ENCODE assay signal across 25 mouse cellular contexts in the genomic region with DNA sequence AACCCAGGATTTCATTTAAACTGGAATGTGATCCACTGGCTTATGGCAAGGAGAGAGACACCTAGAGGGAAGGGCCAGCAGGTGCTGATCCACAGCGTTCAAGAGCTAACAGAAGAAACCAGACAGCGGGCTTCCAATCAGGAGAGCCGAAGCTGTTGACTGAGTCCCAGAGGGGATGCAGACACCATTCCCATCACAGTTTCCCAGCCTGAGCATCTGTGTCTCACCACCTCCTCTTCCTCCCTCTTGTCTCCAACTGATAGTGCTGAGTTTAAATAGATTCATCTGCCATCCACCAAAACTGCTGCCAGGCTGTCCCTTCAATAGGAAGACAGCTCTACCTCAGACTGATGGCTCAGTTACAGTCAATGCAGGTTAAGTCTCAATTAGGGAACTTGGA. TPM values are rescaled to one million over a fixed set of nuclear protein-coding genes. Genes with fewer than 3 reads are reported as not detected.
"Had no signal": no experiment of that assay in that cellular context is flagged by ENCODE, and none has a peak within 500 bp of the region (broad histone marks: within the 10 kb centered on the region; RNA-seq: fewer than 3 reads in every experiment).

No protein-coding gene starts in this region.

- H3K27ac ChIP-seq: limb, embryonic 10.5 days; limb, embryonic 13.5 days; liver, embryonic 12.5 days; liver, embryonic 15.5 days; lung, embryonic 15.5 days; midbrain, embryonic 10.5 days; midbrain, embryonic 13.5 days; neural tube, embryonic 13.5 days had no signal

- H3K4me3 ChIP-seq: limb, embryonic 10.5 days; limb, embryonic 13.5 days; liver, embryonic 12.5 days; liver, embryonic 15.5 days; lung, embryonic 15.5 days; megakaryocyte, embryonic 14.5 days; midbrain, embryonic 10.5 days; midbrain, embryonic 13.5 days; myocyte; neural tube, embryonic 13.5 days had no signal

- DNase-seq: kidney, adult 18-20 months; kidney, adult 9 months; kidney, postnatal 14 days; kidney, postnatal 4 days; liver; lung, adult 18-20 months; lung, postnatal 10 days; lung, postnatal 36 days; retina, postnatal 1 day; right cerebral cortex, postnatal 25 days; thymus, adult 2 months; thymus, postnatal 14 days; thymus, postnatal 4 days had no signal

RNA-seq across cellular contexts. Expression of a gene that starts 12.0 kb away (rescaled TPM):
- total RNA-seq: monocyte, adult 5-6 weeks; neutrophil, adult 5-6 weeks had no signal
